Mouse (Mus musculus) layer of hippocampus, adult 18-20 months (tissue): ENCODE measurements at regions not wholly inside any gene's neighbourhood (a gene's known extent, or its start where the extent isn't known, plus 50 kb on each side); places are given as distances from the start of the nearest gene placed in this dataset.
"Not testable (repeated sequence)": the region's sequence is repeated elsewhere in the genome, so short reads cannot be mapped to it uniquely, and the experiment has no call there.

ENCODE experiments used
- DNase-seq, 2 experiments: peaks; one replicate each; pipeline ENCODE4 v3.0.0; 2022; ENCODE audit warnings: low spot score in 2 of 2

GRCm38 (mm10) chr3:17452984-17453383 lies 495.2 kb upstream of the Cypt12 start:
- no peak for DNase-seq

GRCm38 (mm10) chr3:17460545-17460944 lies 487.7 kb upstream of the Cypt12 start:
- no peak for DNase-seq

GRCm38 (mm10) chr3:17461365-17461764 lies 486.8 kb upstream of the Cypt12 start:
- no peak for DNase-seq

GRCm38 (mm10) chr3:17473812-17474211 lies 474.4 kb upstream of the Cypt12 start:
- no peak for DNase-seq

GRCm38 (mm10) chr3:17489240-17490142 lies 458.7 kb upstream of the Cypt12 start:
- no peak for DNase-seq

GRCm38 (mm10) chr3:17490632-17491031 lies 457.6 kb upstream of the Cypt12 start:
- no peak for DNase-seq

GRCm38 (mm10) chr3:17498291-17498690 lies 449.9 kb upstream of the Cypt12 start:
- no peak for DNase-seq

- DNase-seq = no peak
Observed at GRCm38 (mm10) chr3:17501556-17501955, 446.7 kb upstream of the Cypt12 start.

GRCm38 (mm10) chr3:17541346-17541745 lies 406.9 kb upstream of the Cypt12 start:
- no peak for DNase-seq

- DNase-seq = no peak
Observed at GRCm38 (mm10) chr3:17547559-17548059, 400.6 kb upstream of the Cypt12 start.

GRCm38 (mm10) chr3:17582487-17582886 lies 365.7 kb upstream of the Cypt12 start:
- no peak for DNase-seq

- no peak for DNase-seq
Observed at GRCm38 (mm10) chr3:17589956-17590546, 358.2 kb upstream of the Cypt12 start.

GRCm38 (mm10) chr3:17592463-17592862 lies 355.7 kb upstream of the Cypt12 start:
- no peak for DNase-seq

GRCm38 (mm10) chr3:17596365-17596764 lies 351.8 kb upstream of the Cypt12 start:
- no peak for DNase-seq

- DNase-seq = no peak
Observed at GRCm38 (mm10) chr3:17613486-17613885, 334.7 kb upstream of the Cypt12 start.

- DNase-seq = peak; percentile 56 to 78
Observed at GRCm38 (mm10) chr3:17616439-17617070, 331.7 kb upstream of the Cypt12 start.

GRCm38 (mm10) chr3:17619489-17619888 lies 328.7 kb upstream of the Cypt12 start:
- DNase-seq = peak in 1 of 2 experiments; percentile 13

- DNase-seq = peak; percentile 59 to 83
Observed at GRCm38 (mm10) chr3:17619890-17620289, 328.3 kb upstream of the Cypt12 start.

- no peak for DNase-seq
Observed at GRCm38 (mm10) chr3:17620398-17620797, 327.8 kb upstream of the Cypt12 start.

GRCm38 (mm10) chr3:17632484-17632883 lies 315.7 kb upstream of the Cypt12 start:
- DNase-seq = peak in 1 of 2 experiments; percentile 55

GRCm38 (mm10) chr3:17636276-17636675 lies 311.9 kb upstream of the Cypt12 start:
- DNase-seq = no peak

- DNase-seq = not testable (repeated sequence)
Observed at GRCm38 (mm10) chr3:17659988-17660387, 288.2 kb upstream of the Cypt12 start.
